Mouse (Mus musculus) lung, embryonic 15.5 days (tissue): ENCODE data around the gene Tdrd3. TPM values are rescaled to one million over a fixed set of nuclear protein-coding genes. Genes with fewer than 3 reads are reported as not detected.

Experiments used
- ATAC-seq: fragments of 200-750 bp; cut with Nextera tagmentation; 2 replicates; pipeline ENCODE4 v1.8.0; 2017; ENCODE audit warnings: moderate number of reproducible peaks, borderline replicate concordance; ENCODE audit not compliant: low FRiP score, low TSS enrichment; ENCODE audit errors: extremely low read depth
- H3K27ac ChIP-seq: fragments of 300-500 bp; sonication (generic); 2 replicates; pipeline ENCODE4 v1.5.1; 2015; ENCODE audit warnings: moderate library complexity, mild to moderate bottlenecking, inconsistent platforms
- H3K27me3 ChIP-seq: fragments of 300-500 bp; sonication (generic); 2 replicates; pipeline ENCODE4 v1.6.1; 2015; ENCODE audit warnings: inconsistent platforms
- H3K36me3 ChIP-seq: fragments of 300-500 bp; sonication (generic); 2 replicates; pipeline ENCODE4 v1.6.1; 2015; ENCODE audit warnings: inconsistent platforms
- H3K4me1 ChIP-seq: fragments of 300-500 bp; sonication (generic); 2 replicates; pipeline ENCODE4 v1.6.1; 2015; ENCODE audit warnings: inconsistent platforms
- H3K4me2 ChIP-seq: fragments of 300-500 bp; sonication (generic); 2 replicates; pipeline ENCODE4 v1.6.1; 2015; ENCODE audit warnings: inconsistent platforms, mild to moderate bottlenecking, moderate library complexity
- H3K4me3 ChIP-seq: fragments of 300-500 bp; sonication (generic); 2 replicates; pipeline ENCODE4 v1.5.1; 2015; ENCODE audit warnings: mild to moderate bottlenecking, inconsistent platforms
- H3K9ac ChIP-seq: fragments of 300-500 bp; sonication (generic); 2 replicates; pipeline ENCODE4 v1.6.1; 2015; ENCODE audit warnings: inconsistent platforms
- H3K9me3 ChIP-seq: fragments of 300-500 bp; sonication (generic); 2 replicates; pipeline ENCODE4 v1.6.1; 2016; ENCODE audit warnings: inconsistent platforms
- WGBS: fragments of 180-500 bp; shearing (Covaris S2); methylation state at CpG from one replicate; pipeline ENCODE4 v1.1.7; 2015; 5-methylcytosine and 5-hydroxymethylcytosine counted together
- polyA plus RNA-seq: library from polyadenylated mRNA; unstranded; fragments of >200 nt; fragmentation: Nextera tagmentation; extraction: Ambion mirVana; gene quantifications from 2 replicates; pipeline ENCODE4 v1.2.1, GENCODE M21; 2015

The Tdrd3 gene
- 29.2 and 30.6 TPM in 2 replicates for polyA plus RNA-seq

GRCm38 (mm10) chr14:87415808-87416721, at the start of gene Tdrd3:
Gene Tdrd3, plus strand, starts transcription at chr14:87416639.
- WGBS, result under 1% methylated on average over 85 of the region's 85 CpGs
- Histone ChIP-seq H3K4me2 (peak within 1 kb of the TSS; percentile 82), H3K27ac (peak within 1 kb of the TSS; percentile 100), H3K4me3 (peak within 1 kb of the TSS; percentile 92), H3K27me3 (no peaks in the 10 kb centered on the region), H3K9me3 (no peaks in the 10 kb centered on the region), H3K9ac (peak within 1 kb of the TSS; percentile 95), H3K4me1 (peaks cover 13% of the 10 kb centered on the region), H3K36me3 (peaks cover 3% of the 10 kb centered on the region; the same call in 1 of the 2 replicates)
- peak; percentile 96 for ATAC-seq

DNA sequence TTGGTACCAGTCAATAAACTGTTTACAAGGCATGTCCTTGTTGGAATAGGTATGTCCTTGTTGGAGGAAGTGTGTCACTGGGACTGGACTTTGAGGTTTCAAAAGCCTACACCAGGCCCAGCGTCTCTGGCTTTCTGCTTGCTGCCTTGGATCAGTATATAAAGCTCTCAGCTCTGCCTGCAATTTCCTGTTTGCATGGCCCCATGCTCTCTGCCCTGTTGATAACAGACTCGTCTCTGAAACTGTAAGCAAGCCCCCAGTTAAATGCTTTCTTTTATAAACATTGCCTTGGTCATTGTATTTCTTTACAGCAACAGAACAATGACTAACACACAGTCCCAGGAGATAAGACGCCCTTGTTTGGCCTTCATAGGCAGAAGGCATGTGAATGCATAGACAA, 49.3 kb upstream of the Tdrd3 start:
- Histone ChIP-seq H3K27me3 (no peaks in the 10 kb centered on the region), H3K36me3 (no peaks in the 10 kb centered on the region), H3K27ac (no peak overlapping the region; the same call in 1 of the 2 replicates), H3K9me3 (no peaks in the 10 kb centered on the region), H3K4me3 (no peak overlapping the region), H3K4me2 (no peak overlapping the region), H3K4me1 (no peaks in the 10 kb centered on the region), H3K9ac (no peak overlapping the region)
- WGBS, result 27% methylated on average over 3 of the region's 3 CpGs
- no peak; the same call in 1 of the 2 replicates for ATAC-seq

DNA sequence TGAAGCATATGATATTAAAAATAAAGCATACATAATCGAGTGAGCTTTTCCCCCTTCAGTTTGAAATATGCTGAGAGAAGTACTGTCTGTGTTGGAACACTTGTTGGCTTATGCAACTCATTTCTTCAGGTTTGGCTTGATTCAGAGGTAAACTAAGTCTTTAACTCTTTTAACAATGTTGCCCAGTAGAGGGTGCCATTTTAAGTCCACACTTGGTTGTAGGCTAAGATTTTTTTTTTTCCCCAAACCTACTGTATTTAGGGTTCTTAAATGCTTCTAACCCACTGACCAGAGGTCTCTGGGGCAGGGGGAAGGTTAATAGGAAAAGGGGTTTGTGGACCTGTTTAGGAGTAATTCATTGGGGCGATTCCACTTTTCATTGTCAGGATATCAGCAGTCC, 33.4 kb upstream of the Tdrd3 start:
- no peak overlapping the region for H3K4me2 ChIP-seq
- H3K9me3 ChIP-seq, result no peaks in the 10 kb centered on the region
- H3K9ac ChIP-seq, result no peak overlapping the region
- 63% methylated on average over 2 of the region's 2 CpGs for WGBS
- H3K4me1 ChIP-seq, result no peaks in the 10 kb centered on the region
- H3K27ac ChIP-seq, result no peak overlapping the region
- H3K4me3 ChIP-seq, result no peak overlapping the region
- no peak for ATAC-seq
- no peaks in the 10 kb centered on the region for H3K36me3 ChIP-seq
- no peaks in the 10 kb centered on the region for H3K27me3 ChIP-seq

DNA sequence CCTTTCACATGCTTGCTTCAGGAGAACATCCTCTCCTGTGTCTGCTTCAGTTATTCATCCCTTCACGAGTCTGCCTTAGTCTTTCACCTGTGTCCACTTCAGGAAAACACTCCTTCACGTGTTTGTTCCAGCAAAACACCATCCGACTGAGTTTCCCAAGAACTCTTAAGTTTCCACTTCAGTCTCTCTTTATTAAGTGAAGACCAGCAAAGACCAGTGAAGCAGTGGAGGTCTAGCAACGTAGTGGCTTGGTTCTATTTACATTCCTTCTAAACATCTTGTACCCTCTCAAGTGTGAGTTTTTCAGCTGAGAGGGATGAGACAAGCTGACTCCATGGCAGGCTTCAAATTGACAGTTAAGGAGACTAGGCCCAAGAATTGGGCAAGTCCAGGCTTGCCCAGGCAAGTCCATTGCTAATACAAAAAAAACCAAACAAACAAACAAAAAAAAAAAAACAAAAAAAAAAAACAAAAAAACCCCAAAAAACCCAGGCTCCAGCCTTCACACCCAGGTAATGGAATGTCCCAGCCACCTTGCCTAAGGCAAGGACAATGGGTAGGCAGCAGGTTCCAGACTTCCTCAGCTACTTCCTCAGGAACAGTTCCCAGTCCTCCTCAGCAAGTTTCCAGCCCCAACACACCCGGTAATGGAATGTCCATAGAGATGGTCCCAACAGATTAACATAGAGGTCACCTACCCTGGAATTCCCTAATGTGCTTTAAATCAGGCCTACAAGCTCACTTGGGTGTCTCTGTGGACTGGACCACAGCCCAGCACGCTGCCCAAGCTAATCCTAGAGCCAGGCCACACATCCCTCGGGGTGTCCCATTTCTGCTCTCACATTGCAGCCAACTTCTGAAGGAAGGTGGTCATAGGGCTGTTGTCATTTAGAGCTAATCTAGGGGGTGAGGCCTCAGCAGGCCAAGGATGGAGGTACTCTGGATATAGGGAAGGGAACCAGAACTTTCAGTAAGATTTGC, 31.9 kb upstream of the Tdrd3 start:
- H3K4me3 ChIP-seq, result no peak overlapping the region
- no peaks in the 10 kb centered on the region for H3K4me1 ChIP-seq
- no peak overlapping the region for H3K4me2 ChIP-seq
- 59% methylated on average over 7 of the region's 7 CpGs for WGBS
- H3K36me3 ChIP-seq, result no peaks in the 10 kb centered on the region
- ATAC-seq, result no peak
- H3K27me3 ChIP-seq, result no peaks in the 10 kb centered on the region
- no peak overlapping the region for H3K9ac ChIP-seq
- no peaks in the 10 kb centered on the region for H3K9me3 ChIP-seq
- no peak overlapping the region for H3K27ac ChIP-seq

DNA sequence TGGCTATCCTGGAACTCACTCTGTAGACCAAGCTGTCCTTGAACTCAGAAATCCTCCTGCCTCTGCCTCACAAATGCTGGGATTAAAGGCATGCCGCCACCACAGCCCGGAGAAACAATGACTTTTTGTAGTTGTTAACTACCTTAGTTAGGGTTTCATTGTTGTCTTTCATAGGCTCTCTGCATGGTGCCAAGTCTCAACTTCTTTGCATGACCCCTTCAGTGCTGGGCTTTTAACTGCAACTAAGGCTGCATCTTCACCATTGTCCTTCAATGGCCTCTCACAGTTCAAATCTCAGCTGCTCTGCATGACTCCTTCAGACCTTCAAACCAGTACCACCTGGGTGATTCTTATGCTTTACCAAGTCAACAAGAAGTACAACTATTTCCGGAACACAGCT, 23.3 kb upstream of the Tdrd3 start:
- Histone ChIP-seq H3K4me3 (no peak overlapping the region), H3K27ac (no peak overlapping the region), H3K4me2 (no peak overlapping the region), H3K9me3 (no peaks in the 10 kb centered on the region), H3K9ac (no peak overlapping the region), H3K4me1 (no peaks in the 10 kb centered on the region), H3K27me3 (no peaks in the 10 kb centered on the region), H3K36me3 (no peaks in the 10 kb centered on the region)
- no peak for ATAC-seq
- WGBS, result 94% methylated on average over 3 of the region's 3 CpGs

DNA sequence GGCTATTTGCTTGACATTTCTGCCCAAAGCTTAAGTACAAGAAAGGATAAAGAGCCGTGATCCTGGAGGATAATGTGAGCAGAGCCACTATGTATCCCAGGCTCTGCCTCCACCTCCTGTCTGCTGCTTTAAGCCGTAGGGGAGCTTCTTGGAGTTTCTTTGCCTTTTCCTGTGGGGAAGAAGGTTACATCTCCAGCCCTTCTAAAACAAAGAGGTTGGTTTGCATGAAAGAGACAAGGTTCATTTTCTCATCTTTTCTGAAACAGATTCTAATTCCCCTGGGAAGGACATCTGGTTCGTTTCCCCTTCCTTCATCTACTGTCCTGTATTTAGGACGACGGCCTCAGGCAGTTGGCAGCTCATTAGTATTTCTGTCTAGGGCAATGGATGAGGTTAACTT, 19.8 kb upstream of the Tdrd3 start:
- H3K4me3 ChIP-seq, result no peak overlapping the region
- 58% methylated on average over 5 of the region's 5 CpGs for WGBS

DNA sequence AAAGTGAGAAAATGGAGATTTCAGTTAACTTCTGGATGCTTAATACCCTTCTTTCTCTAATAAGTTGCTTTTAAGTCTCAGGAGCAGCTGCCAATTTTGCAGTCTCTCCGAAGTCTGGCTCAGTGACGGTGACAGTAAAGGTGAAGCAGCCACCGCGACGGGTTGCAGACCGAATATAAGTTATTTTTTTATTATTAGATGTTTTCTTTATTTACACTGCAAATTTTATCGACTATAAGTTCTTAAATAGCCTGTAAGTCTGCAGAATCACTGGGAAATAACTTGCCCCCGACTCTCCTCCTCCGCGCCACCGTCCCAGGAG, 992 bp upstream of the Tdrd3 start:
- H3K4me1 ChIP-seq, result peaks cover 13% of the 10 kb centered on the region
- 0% methylated on average over 11 of the region's 11 CpGs for WGBS

More for the DNA sequence above, 19.8 kb upstream of the Tdrd3 start:
- no peaks in the 10 kb centered on the region for H3K4me1 ChIP-seq
- no peak overlapping the region for H3K27ac ChIP-seq
- H3K36me3 ChIP-seq, result no peaks in the 10 kb centered on the region
- no peaks in the 10 kb centered on the region for H3K9me3 ChIP-seq
- no peak for ATAC-seq
- no peak overlapping the region for H3K4me2 ChIP-seq
- no peak overlapping the region for H3K9ac ChIP-seq
- no peaks in the 10 kb centered on the region for H3K27me3 ChIP-seq

GRCm38 (mm10) chr14:87416755-87417690, 584 bp downstream of the Tdrd3 start:
- H3K27ac ChIP-seq, result peak overlapping the region; percentile 100
- peak overlapping the region; percentile 95 for H3K9ac ChIP-seq
- peaks cover 13% of the 10 kb centered on the region for H3K4me1 ChIP-seq
- H3K4me2 ChIP-seq, result peak overlapping the region; percentile 82
- H3K27me3 ChIP-seq, result no peaks in the 10 kb centered on the region
- WGBS, result under 1% methylated on average over 85 of the region's 109 CpGs
- no peaks in the 10 kb centered on the region for H3K9me3 ChIP-seq
- peak overlapping the region; percentile 92 for H3K4me3 ChIP-seq
- ATAC-seq, result peak; percentile 68
- H3K36me3 ChIP-seq, result peaks cover 3% of the 10 kb centered on the region; the same call in 1 of the 2 replicates

More for the DNA sequence above, 992 bp upstream of the Tdrd3 start:
- Histone ChIP-seq H3K4me3 (peak overlapping the region; percentile 92), H3K27me3 (no peaks in the 10 kb centered on the region), H3K27ac (peak overlapping the region; percentile 100), H3K4me2 (peak overlapping the region; percentile 82), H3K9me3 (no peaks in the 10 kb centered on the region), H3K9ac (peak overlapping the region; percentile 46), H3K36me3 (no peaks in the 10 kb centered on the region)
- no peak for ATAC-seq

DNA sequence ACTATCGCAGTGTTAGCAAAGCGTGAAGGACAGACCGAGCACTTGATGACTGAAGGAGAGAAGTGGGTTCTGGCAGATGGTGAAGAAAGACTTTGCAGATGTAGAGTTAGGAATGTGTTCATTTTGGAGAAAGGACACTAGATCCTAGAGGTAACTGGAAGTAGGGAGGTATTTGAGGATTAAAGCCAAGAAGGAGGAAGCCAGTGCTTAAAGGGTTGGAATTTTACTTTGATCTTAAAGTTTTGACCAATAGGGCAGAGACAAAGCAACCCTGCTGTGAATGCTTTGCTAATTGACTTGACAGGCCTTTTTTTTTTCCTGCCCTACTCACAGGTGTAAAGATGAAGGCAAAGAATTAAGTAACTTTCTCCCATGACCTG, 1.2 kb downstream of the Tdrd3 start:
- H3K27me3 ChIP-seq, result no peaks in the 10 kb centered on the region
- peaks cover 13% of the 10 kb centered on the region for H3K4me1 ChIP-seq
- WGBS, result 0% methylated on average over 3 of the region's 3 CpGs
- peak overlapping the region; percentile 92 for H3K4me3 ChIP-seq
- H3K9me3 ChIP-seq, result no peaks in the 10 kb centered on the region
- peak overlapping the region; percentile 95 for H3K9ac ChIP-seq
- peak overlapping the region; percentile 100 for H3K27ac ChIP-seq
- ATAC-seq, result no peak
- H3K4me2 ChIP-seq, result peak overlapping the region; percentile 82
- H3K36me3 ChIP-seq, result peaks cover 3% of the 10 kb centered on the region; the same call in 1 of the 2 replicates

GRCm38 (mm10) chr14:87419740-87420139, 3.3 kb downstream of the Tdrd3 start:
- peaks cover 13% of the 10 kb centered on the region for H3K4me1 ChIP-seq
- no peaks in the 10 kb centered on the region for H3K9me3 ChIP-seq
- no peak overlapping the region for H3K27ac ChIP-seq
- WGBS, result 64% methylated on average over 2 of the region's 2 CpGs
- ATAC-seq, result no peak
- H3K4me3 ChIP-seq, result no peak overlapping the region
- peaks cover 3% of the 10 kb centered on the region; the same call in 1 of the 2 replicates for H3K36me3 ChIP-seq
- H3K27me3 ChIP-seq, result no peaks in the 10 kb centered on the region
- no peak overlapping the region for H3K9ac ChIP-seq
- no peak overlapping the region for H3K4me2 ChIP-seq

GRCm38 (mm10) chr14:87420576-87420975, 4.1 kb downstream of the Tdrd3 start:
- 76% methylated on average over 4 of the region's 4 CpGs for WGBS
- H3K4me1 ChIP-seq, result peaks cover 13% of the 10 kb centered on the region

More at GRCm38 (mm10) chr14:87420576-87420975, 4.1 kb downstream of the Tdrd3 start:
- H3K9ac ChIP-seq, result no peak overlapping the region
- peaks cover 3% of the 10 kb centered on the region; the same call in 1 of the 2 replicates for H3K36me3 ChIP-seq
- no peaks in the 10 kb centered on the region for H3K9me3 ChIP-seq
- H3K27ac ChIP-seq, result no peak overlapping the region
- no peaks in the 10 kb centered on the region for H3K27me3 ChIP-seq
- H3K4me2 ChIP-seq, result no peak overlapping the region
- H3K4me3 ChIP-seq, result no peak overlapping the region
- no peak for ATAC-seq
